Mouse (Mus musculus) c-Kit-positive CD71-positive TER-119-negative erythroid progenitor cells, embryonic 14.5 days (primary cell): ENCODE data around the gene Hs3st3b1.

ENCODE experiments used
- DNase-seq: peaks from one replicate; pipeline ENCODE4 v3.0.0-alpha.2; 2013; ENCODE audit warnings: low read depth

The Hs3st3b1 gene

GRCm38 (mm10) chr11:63922091-63922621 lies at the start of gene Hs3st3b1:
TSS of gene Hs3st3b1 (minus strand) at chr11:63922290.
- DNase-seq = peak; percentile 74

DNA sequence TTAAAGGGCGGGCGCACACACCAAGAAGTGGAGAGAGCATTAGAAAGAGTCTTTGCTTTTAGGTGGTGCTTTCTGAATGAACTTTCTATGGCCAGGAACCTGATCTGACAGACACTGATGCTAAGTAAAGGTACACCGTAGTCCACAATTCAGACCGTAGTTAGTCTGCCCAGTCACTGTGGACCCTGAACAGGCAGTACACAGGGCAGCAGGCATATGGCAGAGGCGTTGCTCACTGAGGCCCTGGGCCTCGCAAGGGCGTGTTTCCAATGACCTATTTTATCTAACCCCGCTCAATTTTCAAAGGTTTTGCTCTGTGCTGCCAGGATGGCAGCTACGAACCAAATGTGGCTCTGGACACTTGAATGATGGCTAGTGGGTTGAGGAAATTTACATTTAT lies 49.4 kb upstream of the Hs3st3b1 start:
- no peak for DNase-seq

DNA sequence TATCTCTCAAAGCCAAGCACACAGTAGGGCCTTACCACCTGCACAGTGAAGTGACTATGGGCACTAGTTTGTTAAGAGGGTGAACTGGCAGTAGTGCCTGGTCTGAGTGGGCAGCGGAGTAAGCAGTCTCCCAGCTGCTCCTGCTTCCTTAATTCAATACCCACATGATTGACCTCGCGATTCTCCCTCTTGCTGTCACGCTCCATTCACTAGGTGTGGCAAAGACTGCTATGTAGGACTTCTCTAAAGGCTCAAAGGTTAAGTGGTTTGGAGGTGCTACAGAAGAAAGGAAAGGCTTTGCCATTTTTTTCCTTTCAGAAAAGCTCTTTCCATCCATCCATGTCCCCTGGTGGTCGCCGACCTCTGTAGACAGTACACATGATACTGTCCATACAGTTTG lies 48.7 kb upstream of the Hs3st3b1 start:
- no peak for DNase-seq

DNA sequence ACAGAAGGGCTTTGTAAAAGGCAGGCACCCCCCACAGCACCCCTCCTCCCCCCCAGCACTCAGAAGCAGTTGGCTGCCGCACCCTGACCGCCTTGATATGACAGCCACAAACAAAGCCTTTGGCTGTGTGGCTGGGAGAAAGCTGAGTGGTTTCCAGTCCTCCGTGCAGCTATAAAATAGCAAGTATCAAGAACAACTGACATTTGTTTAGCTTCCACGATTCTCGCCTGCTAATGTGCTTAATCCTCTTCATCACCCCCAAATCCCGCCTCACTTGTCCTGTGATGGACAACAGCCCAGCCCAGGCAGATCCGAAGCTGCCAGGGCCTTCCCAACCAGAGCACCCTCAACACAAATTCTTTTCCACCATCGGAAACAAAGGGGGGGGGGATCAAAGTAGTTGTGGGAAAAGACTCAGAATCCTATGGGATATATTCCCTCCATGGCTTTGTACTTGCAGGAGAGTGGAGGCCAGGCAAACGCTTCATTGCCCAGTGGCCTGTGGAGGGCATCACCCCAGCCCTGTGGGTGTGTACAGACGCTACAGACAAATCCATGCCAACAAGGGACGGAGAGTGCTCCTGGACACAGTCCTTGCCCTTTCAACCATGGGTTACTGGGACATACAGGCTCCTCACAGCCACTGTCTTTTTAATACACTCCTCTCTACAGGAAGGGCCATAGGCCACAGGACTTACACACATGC lies 47.3 kb upstream of the Hs3st3b1 start:
- DNase-seq = peak; percentile 15

DNA sequence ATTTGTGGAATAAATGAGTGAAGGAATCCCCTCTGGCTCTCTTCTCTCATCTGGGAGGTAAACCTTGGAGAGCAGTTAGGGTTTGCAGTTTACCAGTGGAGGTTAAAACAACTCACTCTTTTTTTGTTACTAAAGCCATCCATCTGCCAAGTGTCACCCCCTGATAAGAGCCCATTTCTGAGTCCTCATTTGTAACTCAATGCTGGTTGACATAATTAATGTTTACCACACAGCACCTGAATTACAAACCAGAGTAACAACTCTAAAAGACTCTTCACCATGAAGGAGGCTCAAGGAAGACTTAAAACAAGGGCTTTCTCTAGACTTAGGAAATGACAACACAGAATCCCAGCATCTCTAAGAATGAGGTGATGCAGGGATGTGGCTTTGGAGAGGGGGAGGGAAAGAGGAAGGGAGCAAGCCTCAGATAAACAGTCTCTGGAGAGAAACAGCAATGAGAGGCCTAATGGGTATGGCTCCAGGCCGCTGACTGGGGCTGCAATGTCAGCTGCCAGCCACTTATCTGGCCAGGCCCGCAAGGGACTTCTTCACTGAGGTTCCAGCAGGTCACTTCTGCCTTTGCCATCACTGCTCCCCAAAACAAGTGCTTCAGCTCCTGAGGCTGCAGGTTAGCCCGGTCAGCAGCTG lies 46.4 kb upstream of the Hs3st3b1 start:
- peak; percentile 36 for DNase-seq

DNA sequence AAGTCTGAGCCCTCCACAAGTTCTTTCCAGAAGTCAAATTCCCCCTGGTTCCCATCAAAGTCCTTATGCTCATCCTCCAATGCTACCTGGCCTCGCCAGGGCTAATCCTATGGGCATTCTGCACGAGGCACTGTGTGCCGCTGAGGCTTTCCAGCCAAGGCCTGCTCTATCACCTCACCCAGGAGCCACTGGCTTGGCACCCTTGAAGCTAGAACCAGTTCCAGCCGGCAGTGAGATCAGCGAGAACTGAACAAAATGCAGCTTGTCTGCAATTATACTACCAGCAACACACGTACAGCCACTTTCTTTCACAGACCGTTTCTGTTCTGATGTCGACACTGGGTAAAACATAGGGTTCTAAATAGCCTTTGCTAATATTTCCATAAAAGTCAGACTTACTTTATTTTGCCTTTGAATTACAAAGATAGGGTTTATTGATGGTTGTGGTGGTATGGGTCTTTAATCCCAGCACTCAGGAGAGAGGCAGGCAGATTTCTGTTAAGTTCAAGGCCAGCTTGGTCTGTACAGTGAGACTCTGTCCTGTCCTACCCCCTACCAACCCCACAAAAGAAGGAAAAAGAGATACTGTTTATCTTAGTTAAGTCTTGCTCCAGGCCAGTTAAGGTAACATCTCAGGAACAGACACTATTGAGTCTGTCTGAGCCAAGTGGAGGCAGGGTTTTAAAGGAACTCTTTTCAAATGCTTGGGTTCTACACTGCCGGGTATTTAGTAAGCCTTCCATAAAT lies 45.7 kb upstream of the Hs3st3b1 start:
- DNase-seq = peak; percentile 13

DNA sequence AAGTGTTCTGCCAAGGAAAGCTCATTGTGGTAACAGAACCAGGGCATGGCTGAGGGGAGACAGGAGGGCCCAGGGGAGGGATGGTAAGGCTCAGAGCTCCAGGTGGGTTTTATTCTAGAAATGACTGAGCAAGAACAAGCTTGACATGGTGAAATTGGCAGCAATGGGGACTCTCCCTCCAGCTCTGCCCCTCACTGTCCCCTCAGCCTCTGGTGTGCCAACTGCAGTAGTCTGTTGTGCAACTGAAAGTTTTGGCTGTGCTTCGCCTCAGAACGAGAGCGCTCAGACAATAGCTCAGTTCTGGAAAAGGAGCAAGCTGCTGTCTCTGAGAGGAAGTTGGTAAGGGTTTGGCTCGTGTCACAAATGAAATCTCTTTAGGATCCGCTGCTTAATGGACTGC lies 43.3 kb upstream of the Hs3st3b1 start:
- DNase-seq = no peak

DNA sequence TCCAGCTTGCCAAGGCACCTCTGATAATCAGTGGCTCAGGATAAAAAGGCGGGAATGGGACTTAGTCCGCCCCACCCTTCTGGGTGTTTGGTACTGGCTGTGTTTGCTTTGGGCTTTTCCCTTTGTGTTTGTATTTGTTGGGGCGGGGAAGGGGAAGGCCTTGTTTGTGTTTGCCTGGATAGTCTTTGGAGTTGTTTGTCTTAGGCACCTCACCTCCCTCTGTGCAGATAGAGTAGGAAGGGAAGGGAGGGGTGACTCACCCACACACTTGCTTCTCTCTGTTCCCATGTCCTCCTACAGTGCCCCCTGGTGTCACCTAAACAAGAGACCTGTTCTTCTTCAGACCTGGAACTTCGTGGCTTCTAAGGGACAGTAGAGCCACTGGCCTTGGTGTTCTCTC lies 35.1 kb upstream of the Hs3st3b1 start:
- peak; percentile 44 for DNase-seq

DNA sequence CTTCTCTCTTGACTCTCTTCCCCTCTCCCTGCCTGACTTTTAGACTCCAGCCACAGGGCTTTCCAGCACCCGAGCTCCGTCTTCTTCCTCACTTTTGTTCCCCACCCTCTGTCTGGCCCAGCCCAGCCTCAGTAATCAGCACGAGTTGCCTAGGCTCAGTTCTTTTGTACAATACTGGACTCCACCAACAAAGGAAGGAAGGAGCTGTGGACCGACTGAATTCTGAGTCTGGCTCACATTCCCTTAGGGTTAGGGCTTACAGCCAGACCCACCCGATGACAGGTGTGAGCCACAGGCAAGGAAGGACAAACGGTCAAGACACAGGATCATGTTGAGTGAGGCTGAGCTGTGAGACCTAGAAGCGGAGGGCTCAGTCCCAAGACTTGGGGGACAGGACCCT lies 34.7 kb upstream of the Hs3st3b1 start:
- DNase-seq = no peak

DNA sequence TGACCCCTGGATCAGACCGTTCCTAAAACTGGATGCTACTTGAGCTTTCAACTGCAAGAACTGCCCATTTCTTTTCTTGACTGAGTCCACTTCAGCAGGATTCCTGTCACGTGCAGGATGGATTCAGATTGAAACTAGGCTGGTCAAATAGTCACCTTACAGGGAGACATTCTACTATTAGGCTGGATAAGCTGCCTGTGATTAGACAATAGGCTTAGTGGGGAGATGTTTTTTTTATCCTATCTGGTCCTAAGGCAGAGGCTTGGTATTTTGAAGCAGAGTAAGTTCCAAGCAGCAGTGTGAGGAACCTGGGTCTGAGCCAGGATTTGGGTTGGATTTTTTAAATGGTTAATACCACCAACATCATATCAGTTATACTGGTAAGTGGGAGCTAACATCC lies 31.8 kb upstream of the Hs3st3b1 start:
- no peak for DNase-seq

GRCm38 (mm10) chr11:63952743-63953191 lies 30.7 kb upstream of the Hs3st3b1 start:
- no peak for DNase-seq

- peak; percentile 66 for DNase-seq
Observed at GRCm38 (mm10) chr11:63951831-63952631, 29.9 kb upstream of the Hs3st3b1 start.

GRCm38 (mm10) chr11:63948371-63948770 lies 26.3 kb upstream of the Hs3st3b1 start:
- DNase-seq = no peak

DNA sequence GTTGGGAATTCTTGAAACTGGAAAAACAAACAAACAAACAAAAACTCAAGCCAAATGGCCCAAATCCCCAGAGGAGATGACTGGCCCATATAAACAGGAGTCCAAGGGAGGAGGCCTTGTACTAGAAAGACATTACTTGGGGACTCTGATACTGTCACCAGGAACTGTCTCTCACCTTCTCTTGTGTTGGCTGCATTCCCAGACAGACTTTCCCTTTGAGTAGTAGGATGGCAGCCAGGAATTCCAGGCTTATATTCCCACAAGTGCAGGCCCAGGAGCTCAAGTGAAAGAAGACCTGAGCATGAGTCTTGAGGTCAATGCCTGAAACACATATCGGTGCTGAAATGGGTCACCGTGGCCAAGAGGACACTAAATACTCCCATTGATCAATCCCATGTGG lies 24.9 kb upstream of the Hs3st3b1 start:
- no peak for DNase-seq

DNA sequence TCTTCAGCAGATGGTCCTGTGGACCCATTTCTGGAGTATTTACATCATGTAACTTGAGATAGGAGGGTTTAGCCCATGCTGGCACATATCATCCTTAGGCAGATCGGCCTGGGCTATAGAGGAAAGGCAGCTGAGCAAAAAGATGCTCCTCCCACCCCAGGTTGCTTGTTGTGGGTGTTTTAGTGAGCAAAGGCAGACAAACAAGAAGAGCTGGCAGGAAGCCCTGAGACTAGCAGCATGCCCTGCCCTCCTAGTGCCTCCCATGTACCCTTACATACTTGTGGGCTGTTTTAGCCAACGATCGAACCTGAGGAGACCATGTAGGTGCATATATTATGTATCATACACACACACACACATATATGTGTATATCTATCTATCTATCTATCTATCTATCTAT lies 21.9 kb upstream of the Hs3st3b1 start:
- no peak for DNase-seq

DNA sequence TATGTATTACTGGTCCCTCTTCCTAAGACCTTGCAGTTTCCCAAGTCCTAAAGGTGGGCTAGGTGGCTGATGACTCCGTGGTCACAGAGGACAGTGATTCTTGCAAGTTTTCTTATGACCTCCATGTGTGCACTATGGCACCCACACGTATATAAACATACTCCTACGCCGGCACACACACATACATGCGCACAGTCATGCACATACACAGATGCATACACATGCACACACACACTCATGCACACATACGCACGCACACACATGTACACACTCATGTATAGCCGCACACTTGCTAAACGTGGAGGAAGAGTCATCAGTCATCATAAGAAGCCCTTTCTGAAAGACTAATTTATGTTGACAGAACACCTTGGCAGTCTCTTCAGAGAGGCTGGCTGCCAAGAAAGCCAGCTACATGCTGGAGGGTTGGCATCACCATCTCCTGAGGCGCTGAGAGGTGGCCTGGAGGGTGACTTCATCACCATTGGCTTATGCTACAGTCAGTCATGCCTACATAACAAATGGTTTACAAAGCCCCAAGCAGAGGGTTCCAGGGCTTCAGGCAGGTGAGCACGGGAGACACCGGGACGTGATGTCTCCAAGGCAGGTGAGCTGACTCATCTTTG lies 21.3 kb upstream of the Hs3st3b1 start:
- DNase-seq = no peak

GRCm38 (mm10) chr11:63942177-63942576 lies 20.1 kb upstream of the Hs3st3b1 start:
- DNase-seq = no peak

GRCm38 (mm10) chr11:63936641-63937040 lies 14.6 kb upstream of the Hs3st3b1 start:
- DNase-seq = no peak

DNA sequence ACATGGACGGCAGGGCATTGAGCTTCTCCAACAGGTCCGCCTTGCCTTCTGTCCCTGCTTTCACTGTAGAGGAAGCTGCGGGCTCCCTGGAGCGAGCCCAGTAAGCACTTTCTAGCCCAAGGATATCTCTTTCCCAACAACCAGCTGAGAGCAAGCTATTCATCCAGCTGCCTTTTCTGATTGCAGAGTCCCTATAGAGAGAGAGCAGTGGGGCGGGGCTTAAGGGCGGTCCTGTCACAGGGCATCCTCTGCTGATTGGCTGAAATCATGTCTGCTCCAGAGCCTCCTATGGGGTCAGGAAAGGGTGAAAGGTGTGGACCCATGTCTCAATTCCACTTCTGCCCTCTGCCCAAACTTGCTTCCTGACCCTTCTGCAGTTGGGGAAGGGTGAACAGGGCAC lies 4.8 kb upstream of the Hs3st3b1 start:
- no peak for DNase-seq

- no peak for DNase-seq
Observed at GRCm38 (mm10) chr11:63925161-63925582, 3.1 kb upstream of the Hs3st3b1 start.

- no peak for DNase-seq
Observed at GRCm38 (mm10) chr11:63924286-63924930, 2.3 kb upstream of the Hs3st3b1 start.
